Mouse (Mus musculus) heart, adult 2 months (tissue): ENCODE measurements at regions not wholly inside any gene's neighbourhood (a gene's known extent, or its start where the extent isn't known, plus 50 kb on each side); places are given as distances from the start of the nearest gene placed in this dataset.

Source experiments
- CTCF ChIP-seq: fragments of 200-600 bp; IDR thresholded peaks from 2 replicates; pipeline ENCODE4 v1.8.1; 2022; ENCODE audit warnings: antibody characterized with exemption, mild to moderate bottlenecking, moderate library complexity
- POLR2A ChIP-seq: fragments of 200-500 bp; IDR thresholded peaks from 2 replicates; pipeline ENCODE4 v1.6.1; 2011; ENCODE audit warnings: mild to moderate bottlenecking, low read depth, low read length, control low read depth; ENCODE audit not compliant: insufficient read depth

DNA sequence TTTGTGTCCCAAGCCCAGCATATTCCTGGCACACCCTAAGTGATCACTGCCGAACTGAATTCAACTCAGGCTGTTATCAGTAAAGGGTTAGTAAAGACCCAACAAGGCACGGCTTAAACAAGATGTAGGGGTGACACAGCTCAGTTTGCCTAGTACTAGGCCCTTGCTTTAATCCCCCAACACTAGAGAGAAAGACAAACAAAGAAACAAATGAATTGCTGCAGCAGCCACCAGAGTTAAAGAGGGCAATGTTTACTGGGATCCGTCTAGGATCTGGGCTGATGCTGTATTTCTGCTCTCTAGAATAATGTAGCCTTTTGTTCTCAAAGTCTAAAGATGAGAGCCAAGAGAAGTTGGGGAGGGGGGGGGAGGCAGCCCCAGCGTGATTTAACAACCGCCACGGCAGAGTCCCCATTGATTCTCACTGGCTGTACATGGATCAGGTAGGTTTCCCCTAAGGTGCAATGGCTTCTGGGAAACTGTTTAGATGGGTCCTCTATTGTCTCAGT is 66.5 kb upstream of the Boc start:
- TF ChIP-seq POLR2A = no peak
- TF ChIP-seq CTCF = no peak
